9 mouse cellular contexts compared by ENCODE assay signal in the genomic region with DNA sequence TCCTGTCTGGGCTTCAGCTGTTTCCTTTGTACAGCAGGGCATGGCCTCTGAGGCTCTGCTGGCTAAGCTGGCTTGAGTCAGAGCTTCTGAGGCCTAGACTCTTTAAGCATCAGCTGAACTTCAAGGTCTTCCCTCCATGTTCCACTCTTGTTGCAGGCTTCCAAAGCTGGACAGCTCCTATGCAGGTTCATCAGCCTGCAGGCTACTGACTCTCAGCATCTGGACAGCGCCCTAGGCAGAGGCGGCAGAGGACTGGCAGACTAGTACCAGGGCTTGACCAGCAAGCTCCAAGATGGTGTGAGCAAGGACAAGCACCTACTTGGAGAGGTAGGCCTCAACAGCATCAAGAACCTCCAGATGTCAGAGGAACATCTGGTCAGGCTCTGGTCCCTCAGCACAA. TPM values are rescaled to one million over a fixed set of nuclear protein-coding genes. Genes with fewer than 3 reads are reported as not detected.
DNase-seq lines count a peak whose midpoint lies in the region; ATAC-seq lines count a peak whose summit lies in the region.
"Had no signal": no experiment of that assay in that cellular context is flagged by ENCODE, and none has a peak within 500 bp of the region (broad histone marks: within the 10 kb centered on the region; RNA-seq: fewer than 3 reads in every experiment).

No protein-coding gene starts in this region.

- no peaks in the 10 kb centered on the region; the same call in 1 of the 2 replicates for H3K4me1 ChIP-seq in limb, embryonic 11.5 days (ENCODE audit: control insufficient read depth, insufficient read depth, low read length)

- no peak overlapping the region for H3K27ac ChIP-seq in limb, embryonic 11.5 days (replicated peaks; ENCODE audit: low read depth, low read length)
- H3K27ac ChIP-seq: heart, embryonic 15.5 days had no signal

- intact Hi-C loops in heart, postnatal 36 days (cut with DNase I) = no loop called here

- peak; percentile 88 for DNase-seq in heart, adult 11 months
- no peak for DNase-seq in heart, postnatal 36 days
- DNase-seq in 416B (ENCODE audit: low read depth) = peak; percentile 88
- peak; percentile 79 for DNase-seq in embryo, embryonic 10.5 days (ENCODE audit: low spot score)
- DNase-seq in limb, embryonic 11.5 days (ENCODE audit: low spot score) = peak; percentile 83
- DNase-seq in testis, postnatal 14 days (ENCODE audit: low spot score) = peak; percentile 44
- DNase-seq in B cell, adult 2 months = no peak
- DNase-seq in right cerebral cortex, postnatal 36 days (ENCODE audit: low spot score in 2 of 2) = no peak

- H3K4me2 ChIP-seq in limb, embryonic 11.5 days (ENCODE audit: low read depth, severe bottlenecking) = no peak overlapping the region
- H3K4me2 ChIP-seq: heart, embryonic 15.5 days had no signal

- no peaks in the 10 kb centered on the region for H3K27me3 ChIP-seq in limb, embryonic 11.5 days (ENCODE audit: control insufficient read depth, insufficient read depth, low read length)
- H3K27me3 ChIP-seq: heart, embryonic 15.5 days had no signal

- 17% methylated on average over 2 of the region's 2 CpGs for WGBS in limb, embryonic 11.5 days

- H3K9me3 ChIP-seq in limb, embryonic 11.5 days (ENCODE audit: control insufficient read depth, low read length) = no peaks in the 10 kb centered on the region
- H3K9me3 ChIP-seq: heart, embryonic 15.5 days had no signal

- ATAC-seq in limb, embryonic 11.5 days (ENCODE audit: insufficient number of reproducible peaks, low FRiP score, low TSS enrichment, low read depth) = 0 out of 2 replicates have a peak, but pooled peaks have one; percentile 47

- no peaks in the 10 kb centered on the region for H3K36me3 ChIP-seq in limb, embryonic 11.5 days (ENCODE audit: control insufficient read depth, insufficient read depth, low read length)
- H3K36me3 ChIP-seq: heart, embryonic 15.5 days had no signal

- no peak overlapping the region for H3K9ac ChIP-seq in limb, embryonic 11.5 days (ENCODE audit: low read length)
- H3K9ac ChIP-seq: heart, embryonic 15.5 days had no signal

- H3K4me3 ChIP-seq in limb, embryonic 11.5 days (ENCODE audit: low read depth, low read length) = no peak overlapping the region
- H3K4me3 ChIP-seq: heart, embryonic 15.5 days had no signal

RNA-seq across cellular contexts. Expression of gene Herc1, which starts 42.9 kb away (rescaled TPM):
- 10 to 100 TPM; 36.8 to 40.2 TPM for total RNA-seq in heart, postnatal 36 days (2021)
- 24.9 and 28.2 TPM in 2 replicates for polyA plus RNA-seq in limb, embryonic 11.5 days (2014; fragmentation: Nextera tagmentation; extraction: Ambion mirVana)

Comparison
In these comparisons a context has a peak if more than half of its experiments do, and no peak if none do; other contexts are left out.
1. DNase-seq: peak in heart, adult 11 months (single experiment), 416B (single experiment), embryo, embryonic 10.5 days (single experiment), limb, embryonic 11.5 days (single experiment) and testis, postnatal 14 days (single experiment); none in heart, postnatal 36 days (0 of 2), B cell, adult 2 months (0 of 2) and right cerebral cortex, postnatal 36 days (0 of 2).